Mouse (Mus musculus): Measurements from ENCODE around the gene Rab40c.

Rab40c gene

GRCm38 (mm10) chr17:25840519-25840918 lies 79.0 kb downstream of the Rab40c start:
- DNase-seq, result no peak

GRCm38 (mm10) chr17:25839455-25840235 lies 79.9 kb downstream of the Rab40c start:
- peak; percentile 74 for DNase-seq

GRCm38 (mm10) chr17:25838904-25839303 lies 80.6 kb downstream of the Rab40c start:
- no peak for DNase-seq

GRCm38 (mm10) chr17:25837533-25837932 lies 82.0 kb downstream of the Rab40c start:
- DNase-seq, result no peak

- DNase-seq, result peak; percentile 75
These were observed 82.5 kb downstream of the Rab40c start, which contains the start of gene Rhbdl1 for GRCm38 (mm10) chr17:25837076-25837410. Gene Rhbdl1, minus strand, starts transcription at chr17:25837295.

- DNase-seq, result peak; percentile 60
These were observed 83.0 kb downstream of the Rab40c start for GRCm38 (mm10) chr17:25836397-25837075.

- no peak for DNase-seq
These were observed 83.7 kb downstream of the Rab40c start for GRCm38 (mm10) chr17:25835816-25836215.

GRCm38 (mm10) chr17:25835301-25835700 lies 84.2 kb downstream of the Rab40c start:
- no peak for DNase-seq

GRCm38 (mm10) chr17:25834595-25835222 lies 84.8 kb downstream of the Rab40c start:
- DNase-seq, result peak; percentile 47

- peak; percentile 86 for DNase-seq
These were observed 85.4 kb downstream of the Rab40c start for GRCm38 (mm10) chr17:25833961-25834594.

GRCm38 (mm10) chr17:25833291-25833663 lies 86.2 kb downstream of the Rab40c start, which contains the start of gene Stub1:
Gene Stub1, minus strand, starts transcription at chr17:25833404.
- peak; percentile 98 for DNase-seq

- peak; percentile 100 for DNase-seq
These were observed 86.9 kb downstream of the Rab40c start for GRCm38 (mm10) chr17:25832436-25833290.
